11 mouse cellular contexts compared by ENCODE assay signal in genomic region chr4:81217979-81218378, GRCm38 (mm10).
DNase-seq lines count a peak whose midpoint lies in the region; ATAC-seq and TF ChIP-seq lines count a peak whose summit lies in the region.
"Had no signal": no experiment of that assay in that cellular context is flagged by ENCODE, and none has a peak within 500 bp of the region (broad histone marks: within the 10 kb centered on the region; RNA-seq: fewer than 3 reads in every experiment).

No protein-coding gene starts in this region.

- WGBS in kidney, adult 2 months: 8% methylated on average over 11 of the region's 11 CpGs
- WGBS in neural tube, embryonic 11.5 days: 46% methylated on average over 11 of the region's 11 CpGs

- DNase-seq in kidney, adult 2 months: peak; percentile 7
- DNase-seq in kidney, postnatal 25 days: no peak
- DNase-seq in neural tube, embryonic 11.5 days (ENCODE audit: low spot score): no peak
- no peak for DNase-seq in neural tube, embryonic 10.5 days (ENCODE audit: extremely low spot score, low spot score)
- peak; percentile 6 for DNase-seq in kidney, postnatal 36 days
- peak; percentile 14 for DNase-seq in retina, postnatal 1 day
- no peak for DNase-seq in frontal cortex, postnatal 36 days (ENCODE audit: low spot score in 2 of 2)
- DNase-seq in cerebellum, adult 9-11 months: no peak
- DNase-seq: adrenal gland, adult 8-10 months had no signal

- TF ChIP-seq POLR2A in kidney, adult 2 months (IDR thresholded peaks at IDR 0.05; ENCODE audit: low read depth, low read length): no peak

- no peaks in the 10 kb centered on the region; the same call in 1 of the 2 replicates for H3K4me1 ChIP-seq in kidney, adult 2 months (ENCODE audit: control insufficient read depth, insufficient read depth, low read length)
- H3K4me1 ChIP-seq in neural tube, embryonic 11.5 days (ENCODE audit: control insufficient read depth, insufficient read depth, low read length): no peaks in the 10 kb centered on the region
- H3K4me1 ChIP-seq: liver, embryonic 15.5 days had no signal

- no peak overlapping the region for H3K4me3 ChIP-seq in kidney, adult 2 months (ENCODE audit: insufficient read depth, low read depth, low read length)
- no peak overlapping the region for H3K4me3 ChIP-seq in neural tube, embryonic 11.5 days (ENCODE audit: low read depth, low read length)
- H3K4me3 ChIP-seq: liver, embryonic 15.5 days had no signal

- no peak for TF ChIP-seq CTCF in kidney, adult 2 months (conservative IDR thresholded peaks at IDR 0.05; ENCODE audit: insufficient read depth, insufficient read length, low read depth, low read length)

- no peak overlapping the region for H3K27ac ChIP-seq in kidney, adult 2 months (ENCODE audit: insufficient read depth, low read depth, low read length)
- H3K27ac ChIP-seq in neural tube, embryonic 11.5 days (ENCODE audit: low read depth, low read length): no peak overlapping the region
- H3K27ac ChIP-seq: liver, embryonic 15.5 days had no signal

- peak; percentile 42; the same call in 1 of the 2 replicates for ATAC-seq in neural tube, embryonic 11.5 days (ENCODE audit: insufficient read depth, low FRiP score, low TSS enrichment)
- ATAC-seq: intestine, postnatal 0 days had no signal

- no peaks in the 10 kb centered on the region for H3K9me3 ChIP-seq in neural tube, embryonic 11.5 days (ENCODE audit: control insufficient read depth, low read length)
- H3K9me3 ChIP-seq: liver, embryonic 15.5 days had no signal

- no peaks in the 10 kb centered on the region; the same call in 1 of the 2 replicates for H3K27me3 ChIP-seq in kidney, adult 2 months (replicated peaks; ENCODE audit: control insufficient read depth, insufficient read depth, low read length)
- no peaks in the 10 kb centered on the region for H3K27me3 ChIP-seq in neural tube, embryonic 11.5 days (ENCODE audit: control insufficient read depth, insufficient read depth, low read length)
- H3K27me3 ChIP-seq: liver, embryonic 15.5 days had no signal

- H3K36me3 ChIP-seq in kidney, adult 2 months (ENCODE audit: control insufficient read depth, insufficient read depth, low read length): no peaks in the 10 kb centered on the region
- no peaks in the 10 kb centered on the region for H3K36me3 ChIP-seq in neural tube, embryonic 11.5 days (ENCODE audit: control insufficient read depth, insufficient read depth, low read length)
- H3K36me3 ChIP-seq: liver, embryonic 15.5 days had no signal

- no peak overlapping the region for H3K4me2 ChIP-seq in neural tube, embryonic 11.5 days (ENCODE audit: low read depth)
- H3K4me2 ChIP-seq: liver, embryonic 15.5 days had no signal

- no peak overlapping the region for H3K9ac ChIP-seq in neural tube, embryonic 11.5 days (ENCODE audit: low read length)
- H3K9ac ChIP-seq: liver, embryonic 15.5 days had no signal

Comparison
In these comparisons a context has a peak if more than half of its experiments do, and no peak if none do; other contexts are left out.
1. DNase-seq: peak in kidney, adult 2 months (single experiment), kidney, postnatal 36 days (2 of 2) and retina, postnatal 1 day (single experiment); none in kidney, postnatal 25 days (0 of 2), neural tube, embryonic 11.5 days (single experiment), neural tube, embryonic 10.5 days (single experiment), frontal cortex, postnatal 36 days (0 of 2) and cerebellum, adult 9-11 months (single experiment).